Mouse (Mus musculus) forebrain, embryonic 15.5 days (tissue): ENCODE measurements at regions not wholly inside any gene's neighbourhood (a gene's known extent, or its start where the extent isn't known, plus 50 kb on each side); places are given as distances from the start of the nearest gene placed in this dataset.

ENCODE experiments used
- ATAC-seq: fragments of 200-750 bp; cut with Nextera tagmentation; replicated peaks from 2 replicates; pipeline ENCODE4 v1.8.0; 2017; ENCODE audit warnings: mild to moderate bottlenecking, moderate TSS enrichment, moderate library complexity
- H3K27ac ChIP-seq: fragments of 300-500 bp; sonication (generic); replicated peaks from 2 replicates; pipeline ENCODE4 v1.5.1; 2015; ENCODE audit warnings: mild to moderate bottlenecking, inconsistent platforms
- H3K27me3 ChIP-seq: fragments of 300-500 bp; sonication (generic); 2 replicates; pipeline ENCODE4 v1.6.1; 2015; ENCODE audit warnings: inconsistent platforms
- H3K36me3 ChIP-seq: fragments of 300-500 bp; sonication (generic); 2 replicates; pipeline ENCODE4 v1.6.1; 2015; ENCODE audit warnings: mild to moderate bottlenecking, inconsistent platforms
- H3K4me1 ChIP-seq: fragments of 300-500 bp; sonication (generic); 2 replicates; pipeline ENCODE4 v1.6.1; 2015; ENCODE audit warnings: inconsistent platforms
- H3K4me2 ChIP-seq: fragments of 300-500 bp; sonication (generic); replicated peaks from 2 replicates; pipeline ENCODE4 v1.6.1; 2015; ENCODE audit warnings: mild to moderate bottlenecking, inconsistent platforms
- H3K4me3 ChIP-seq: fragments of 300-500 bp; sonication (generic); 2 replicates; pipeline ENCODE4 v1.5.1; 2015; ENCODE audit warnings: mild to moderate bottlenecking, inconsistent platforms
- H3K9ac ChIP-seq: fragments of 300-500 bp; sonication (generic); replicated peaks from 2 replicates; pipeline ENCODE4 v1.6.1; 2015; ENCODE audit warnings: mild to moderate bottlenecking, inconsistent platforms
- H3K9me3 ChIP-seq: fragments of 300-500 bp; sonication (generic); 2 replicates; pipeline ENCODE4 v1.6.1; 2016; ENCODE audit warnings: inconsistent platforms
- WGBS: fragments of 180-500 bp; shearing (Covaris S2); methylation state at CpG from one replicate; pipeline ENCODE4 v1.1.7; 2015; ENCODE audit warnings: mixed read lengths; 5-methylcytosine and 5-hydroxymethylcytosine counted together

- Histone ChIP-seq H3K9ac (no peak overlapping the region), H3K27ac (no peak overlapping the region), H3K36me3 (no peaks in the 10 kb centered on the region), H3K9me3 (no peaks in the 10 kb centered on the region), H3K4me2 (no peak overlapping the region), H3K4me3 (no peak overlapping the region), H3K27me3 (no peaks in the 10 kb centered on the region), H3K4me1 (no peaks in the 10 kb centered on the region; the same call in 1 of the 2 replicates)
- no peak for ATAC-seq
- WGBS = 46% methylated on average over 2 of the region's 2 CpGs
Observed at GRCm38 (mm10) chr1:193550761-193551160, 180.7 kb upstream of the Camk1g start.

GRCm38 (mm10) chr1:193547356-193547755 is 177.3 kb upstream of the Camk1g start:
- H3K4me1 ChIP-seq = peaks cover 1% of the 10 kb centered on the region
- H3K27ac ChIP-seq = no peak overlapping the region
- no peak overlapping the region for H3K9ac ChIP-seq
- 83% methylated on average over 2 of the region's 2 CpGs for WGBS
- no peaks in the 10 kb centered on the region for H3K36me3 ChIP-seq
- H3K27me3 ChIP-seq = no peaks in the 10 kb centered on the region
- H3K4me2 ChIP-seq = no peak overlapping the region
- no peak for ATAC-seq
- H3K9me3 ChIP-seq = no peaks in the 10 kb centered on the region
- H3K4me3 ChIP-seq = no peak overlapping the region

- Histone ChIP-seq H3K4me3 (no peak overlapping the region), H3K36me3 (no peaks in the 10 kb centered on the region), H3K27me3 (no peaks in the 10 kb centered on the region), H3K4me2 (no peak overlapping the region), H3K9ac (no peak overlapping the region), H3K9me3 (no peaks in the 10 kb centered on the region), H3K27ac (no peak overlapping the region), H3K4me1 (peaks cover 10% of the 10 kb centered on the region)
- peak; percentile 44; the same call in 1 of the 2 replicates for ATAC-seq
- 51% methylated on average over 2 of the region's 2 CpGs for WGBS
Observed at GRCm38 (mm10) chr1:193546044-193546432, 175.9 kb upstream of the Camk1g start.

GRCm38 (mm10) chr1:193545406-193546043 is 175.4 kb upstream of the Camk1g start:
- Histone ChIP-seq H3K36me3 (no peaks in the 10 kb centered on the region), H3K27me3 (no peaks in the 10 kb centered on the region), H3K4me3 (no peak overlapping the region), H3K9me3 (no peaks in the 10 kb centered on the region), H3K27ac (no peak overlapping the region), H3K9ac (no peak overlapping the region), H3K4me1 (peaks cover 10% of the 10 kb centered on the region), H3K4me2 (no peak overlapping the region)
- ATAC-seq = no peak
- 20% methylated on average over 4 of the region's 4 CpGs for WGBS

- Histone ChIP-seq H3K27me3 (no peaks in the 10 kb centered on the region), H3K9me3 (no peaks in the 10 kb centered on the region), H3K4me2 (no peak overlapping the region), H3K36me3 (no peaks in the 10 kb centered on the region), H3K27ac (no peak overlapping the region), H3K4me3 (no peak overlapping the region), H3K9ac (no peak overlapping the region), H3K4me1 (peaks cover 11% of the 10 kb centered on the region)
- ATAC-seq = no peak
Observed at GRCm38 (mm10) chr1:193544804-193545203, 174.7 kb upstream of the Camk1g start.

GRCm38 (mm10) chr1:193543834-193544233 is 173.7 kb upstream of the Camk1g start:
- WGBS = 82% methylated on average over 3 of the region's 3 CpGs
- no peak for ATAC-seq
- Histone ChIP-seq H3K4me3 (no peak overlapping the region), H3K36me3 (no peaks in the 10 kb centered on the region), H3K27me3 (no peaks in the 10 kb centered on the region), H3K27ac (no peak overlapping the region), H3K9me3 (no peaks in the 10 kb centered on the region), H3K9ac (no peak overlapping the region), H3K4me1 (peaks cover 18% of the 10 kb centered on the region), H3K4me2 (no peak overlapping the region)

- peaks cover 18% of the 10 kb centered on the region for H3K4me1 ChIP-seq
- no peaks in the 10 kb centered on the region for H3K27me3 ChIP-seq
- H3K4me2 ChIP-seq = no peak overlapping the region
- no peak overlapping the region for H3K27ac ChIP-seq
- no peak overlapping the region for H3K9ac ChIP-seq
- no peaks in the 10 kb centered on the region for H3K36me3 ChIP-seq
- no peaks in the 10 kb centered on the region for H3K9me3 ChIP-seq
- no peak overlapping the region for H3K4me3 ChIP-seq
- 83% methylated on average over 4 of the region's 4 CpGs for WGBS
- ATAC-seq = no peak
Observed at GRCm38 (mm10) chr1:193543284-193543683, 173.2 kb upstream of the Camk1g start.

GRCm38 (mm10) chr1:193541934-193542580 is 172.0 kb upstream of the Camk1g start:
- Histone ChIP-seq H3K36me3 (no peaks in the 10 kb centered on the region), H3K27me3 (no peaks in the 10 kb centered on the region), H3K4me3 (no peak overlapping the region), H3K9ac (no peak overlapping the region), H3K9me3 (no peaks in the 10 kb centered on the region), H3K4me1 (peaks cover 18% of the 10 kb centered on the region), H3K4me2 (no peak overlapping the region), H3K27ac (peak overlapping the region; percentile 33)
- WGBS = 20% methylated on average over 13 of the region's 13 CpGs
- ATAC-seq = peak; percentile 74

GRCm38 (mm10) chr1:193541281-193541680 is 171.2 kb upstream of the Camk1g start:
- no peak for ATAC-seq
- H3K9me3 ChIP-seq = no peaks in the 10 kb centered on the region
- no peak overlapping the region for H3K4me3 ChIP-seq
- H3K36me3 ChIP-seq = no peaks in the 10 kb centered on the region
- H3K27me3 ChIP-seq = no peaks in the 10 kb centered on the region
- no peak overlapping the region for H3K27ac ChIP-seq
- no peak overlapping the region for H3K9ac ChIP-seq
- H3K4me2 ChIP-seq = no peak overlapping the region
- H3K4me1 ChIP-seq = peaks cover 18% of the 10 kb centered on the region
- WGBS = 69% methylated on average over 4 of the region's 4 CpGs

GRCm38 (mm10) chr1:193540486-193540885 is 170.4 kb upstream of the Camk1g start:
- no peak for ATAC-seq
- WGBS = 52% methylated on average over 5 of the region's 5 CpGs

GRCm38 (mm10) chr1:193539261-193539660 is 169.2 kb upstream of the Camk1g start:
- Histone ChIP-seq H3K9ac (no peak overlapping the region), H3K27me3 (no peaks in the 10 kb centered on the region), H3K9me3 (no peaks in the 10 kb centered on the region), H3K4me3 (no peak overlapping the region), H3K4me1 (peaks cover 18% of the 10 kb centered on the region), H3K36me3 (no peaks in the 10 kb centered on the region), H3K4me2 (no peak overlapping the region), H3K27ac (0 out of 2 replicates have a peak overlapping the region, but pooled peaks have one; percentile 24)
- WGBS = 73% methylated on average over 6 of the region's 6 CpGs
- ATAC-seq = no peak

More at GRCm38 (mm10) chr1:193540486-193540885, 170.4 kb upstream of the Camk1g start:
- H3K4me2 ChIP-seq = no peak overlapping the region
- no peak overlapping the region for H3K4me3 ChIP-seq
- no peak overlapping the region for H3K27ac ChIP-seq
- no peaks in the 10 kb centered on the region for H3K27me3 ChIP-seq
- H3K9me3 ChIP-seq = no peaks in the 10 kb centered on the region
- no peak overlapping the region for H3K9ac ChIP-seq
- no peaks in the 10 kb centered on the region for H3K36me3 ChIP-seq
- H3K4me1 ChIP-seq = peaks cover 18% of the 10 kb centered on the region

GRCm38 (mm10) chr1:193538425-193538824 is 168.3 kb upstream of the Camk1g start:
- no peaks in the 10 kb centered on the region for H3K27me3 ChIP-seq
- H3K4me3 ChIP-seq = no peak overlapping the region
- H3K9me3 ChIP-seq = no peaks in the 10 kb centered on the region
- H3K9ac ChIP-seq = no peak overlapping the region
- no peak overlapping the region for H3K4me2 ChIP-seq
- peaks cover 18% of the 10 kb centered on the region for H3K4me1 ChIP-seq
- 88% methylated on average over 2 of the region's 2 CpGs for WGBS
- no peaks in the 10 kb centered on the region for H3K36me3 ChIP-seq
- H3K27ac ChIP-seq = no peak overlapping the region
- ATAC-seq = no peak

GRCm38 (mm10) chr1:193537616-193538015 is 167.5 kb upstream of the Camk1g start:
- 94% methylated on average over 5 of the region's 5 CpGs for WGBS
- Histone ChIP-seq H3K4me2 (no peak overlapping the region), H3K36me3 (no peaks in the 10 kb centered on the region), H3K4me1 (peaks cover 18% of the 10 kb centered on the region), H3K27me3 (no peaks in the 10 kb centered on the region), H3K9me3 (no peaks in the 10 kb centered on the region), H3K4me3 (no peak overlapping the region), H3K9ac (no peak overlapping the region), H3K27ac (no peak overlapping the region)
- no peak for ATAC-seq
